Mouse (Mus musculus) MEL (cell line): ENCODE measurements at regions not wholly inside any gene's neighbourhood (a gene's known extent, or its start where the extent isn't known, plus 50 kb on each side); places are given as distances from the start of the nearest gene placed in this dataset.

Experiments used
- DNase-seq: peaks from one replicate; pipeline ENCODE4 v3.0.0; 2011; ENCODE audit warnings: low read depth, low spot score
- H3K27ac ChIP-seq: 2 replicates; pipeline ENCODE4 v1.5.1; 2012; ENCODE audit warnings: low read depth, mild to moderate bottlenecking, control low read depth, low read length, moderate library complexity; ENCODE audit not compliant: control insufficient read depth
- H3K27me3 ChIP-seq, 2 experiments: fragments of 150-350 bp in 1 of 2; sonication (generic) in 1 of 2; 2 replicates each; pipeline ENCODE4 v1.6.1; 2012; ENCODE audit warnings: low read length in 2 of 2, mild to moderate bottlenecking in 2 of 2, improper control_type of control experiment in 1 of 2, moderate library complexity in 1 of 2; ENCODE audit not compliant: insufficient read depth in 2 of 2, control insufficient read depth in 1 of 2
- H3K36me3 ChIP-seq, 2 experiments: 2 replicates each; pipeline ENCODE4 v1.6.1; 2012 to 2014; ENCODE audit warnings: low read length in 2 of 2, improper control_type of control experiment in 1 of 2, inconsistent platforms in 1 of 2, mild to moderate bottlenecking in 1 of 2; ENCODE audit not compliant: insufficient read depth in 2 of 2, control insufficient read depth in 1 of 2
- H3K4me1 ChIP-seq, 2 experiments: fragments of 150-350 bp in 1 of 2; sonication (generic) in 1 of 2; 2 replicates each; pipeline ENCODE4 v1.6.1; 2012; ENCODE audit warnings: low read length in 2 of 2, improper control_type of control experiment in 1 of 2, mild to moderate bottlenecking in 1 of 2; ENCODE audit not compliant: insufficient read depth in 2 of 2, control insufficient read depth in 1 of 2
- H3K4me3 ChIP-seq, 2 experiments: fragments of 150-350 bp in 1 of 2; sonication (generic) in 1 of 2; 2 replicates each; pipeline ENCODE4 v1.5.1; 2012; ENCODE audit warnings: low read depth in 2 of 2, low read length in 2 of 2, mild to moderate bottlenecking in 2 of 2, moderate library complexity in 2 of 2, control low read depth in 1 of 2, improper control_type of control experiment in 1 of 2; ENCODE audit not compliant: control insufficient read depth in 1 of 2, insufficient read depth in 1 of 2
- H3K79me2 ChIP-seq: 2 replicates; pipeline ENCODE4 v1.6.1; 2012; ENCODE audit warnings: mild to moderate bottlenecking, low read length, moderate library complexity; ENCODE audit not compliant: control insufficient read depth, poor library complexity, insufficient read depth
- H3K9ac ChIP-seq: 2 replicates; pipeline ENCODE4 v1.6.1; 2012; ENCODE audit warnings: low read depth, mild to moderate bottlenecking, control low read depth, low read length, moderate library complexity; ENCODE audit not compliant: control insufficient read depth, poor library complexity, severe bottlenecking
- H3K9me3 ChIP-seq: fragments of 150-350 bp; sonication (generic); replicated peaks from 2 replicates; pipeline ENCODE4 v1.6.1; 2012; ENCODE audit warnings: mild to moderate bottlenecking, low read length, improper control_type of control experiment, moderate library complexity; ENCODE audit not compliant: insufficient read depth
- BHLHE40 ChIP-seq: IDR thresholded peaks from 2 replicates; pipeline ENCODE4 v1.6.1; 2012; ENCODE audit warnings: low read depth, mild to moderate bottlenecking, inconsistent platforms, low read length, improper control_type of control experiment, borderline replicate concordance
- CHD1 ChIP-seq: IDR thresholded peaks from 2 replicates; pipeline ENCODE4 v1.6.1; 2012; ENCODE audit warnings: low read depth, mild to moderate bottlenecking, inconsistent platforms, low read length, improper control_type of control experiment
- GABPA ChIP-seq: IDR thresholded peaks from 2 replicates; pipeline ENCODE4 v1.6.1; 2012; ENCODE audit warnings: low read depth, mild to moderate bottlenecking, inconsistent platforms, low read length, improper control_type of control experiment, moderate library complexity
- GATA1 ChIP-seq: IDR thresholded peaks from 2 replicates; pipeline ENCODE4 v1.6.1; 2011; ENCODE audit warnings: low read depth, low read length, improper control_type of control experiment
- KAT2A ChIP-seq: conservative IDR thresholded peaks from 2 replicates; pipeline ENCODE4 v1.6.1; 2012; ENCODE audit warnings: low read depth, low read length, improper control_type of control experiment, inconsistent platforms
- MAFK ChIP-seq: IDR thresholded peaks from 2 replicates; pipeline ENCODE4 v1.6.1; 2011; ENCODE audit warnings: low read depth, mild to moderate bottlenecking, low read length, improper control_type of control experiment, borderline replicate concordance
- MAX ChIP-seq: IDR thresholded peaks from 2 replicates; pipeline ENCODE4 v1.6.1; 2011; ENCODE audit warnings: low read length, improper control_type of control experiment
- MAZ ChIP-seq: IDR thresholded peaks from 2 replicates; pipeline ENCODE4 v1.6.1; 2012; ENCODE audit warnings: low read depth, mild to moderate bottlenecking, inconsistent platforms, low read length, improper control_type of control experiment
- MEF2A ChIP-seq: IDR thresholded peaks from 2 replicates; pipeline ENCODE4 v1.6.1; 2014; ENCODE audit warnings: low read depth, mild to moderate bottlenecking, inconsistent platforms, low read length, improper control_type of control experiment; ENCODE audit not compliant: poor library complexity, insufficient replicate concordance, severe bottlenecking; ENCODE audit errors: extremely low read depth
- POLR2A ChIP-seq, 2 experiments: IDR thresholded peaks; 2 replicates each; pipeline ENCODE4 v1.6.1; 2011 to 2012; ENCODE audit warnings: low read length in 2 of 2, mild to moderate bottlenecking in 2 of 2, control low read depth in 1 of 2, improper control_type of control experiment in 1 of 2, low read depth in 1 of 2, moderate library complexity in 1 of 2; ENCODE audit not compliant: control insufficient read depth in 1 of 2, insufficient read depth in 1 of 2, poor library complexity in 1 of 2
- RAD21 ChIP-seq: IDR thresholded peaks from 2 replicates; pipeline ENCODE4 v1.6.1; 2011; ENCODE audit warnings: mild to moderate bottlenecking, low read depth, low read length, improper control_type of control experiment
- SIN3A ChIP-seq: IDR thresholded peaks from 2 replicates; pipeline ENCODE4 v1.6.1; 2012; ENCODE audit warnings: low read length, improper control_type of control experiment, inconsistent platforms
- SMC3 ChIP-seq: IDR thresholded peaks from 2 replicates; pipeline ENCODE4 v1.6.1; 2011; ENCODE audit warnings: low read depth, low read length, improper control_type of control experiment
- TBP ChIP-seq: IDR thresholded peaks from 2 replicates; pipeline ENCODE4 v1.8.0; 2011; ENCODE audit warnings: low read depth, low read length, improper control_type of control experiment
- UBTF ChIP-seq: IDR thresholded peaks from 2 replicates; pipeline ENCODE4 v1.6.1; 2012; ENCODE audit warnings: low read depth, mild to moderate bottlenecking, inconsistent platforms, low read length, improper control_type of control experiment, moderate library complexity, borderline replicate concordance; ENCODE audit not compliant: insufficient read depth
- ZC3H11A ChIP-seq: IDR thresholded peaks from 2 replicates; pipeline ENCODE4 v1.6.1; 2012; ENCODE audit warnings: low read depth, mild to moderate bottlenecking, inconsistent platforms, low read length, improper control_type of control experiment
- ZNF384 ChIP-seq: IDR thresholded peaks from 2 replicates; pipeline ENCODE4 v1.6.1; 2012; ENCODE audit warnings: low read depth, mild to moderate bottlenecking, inconsistent platforms, low read length, improper control_type of control experiment

DNA sequence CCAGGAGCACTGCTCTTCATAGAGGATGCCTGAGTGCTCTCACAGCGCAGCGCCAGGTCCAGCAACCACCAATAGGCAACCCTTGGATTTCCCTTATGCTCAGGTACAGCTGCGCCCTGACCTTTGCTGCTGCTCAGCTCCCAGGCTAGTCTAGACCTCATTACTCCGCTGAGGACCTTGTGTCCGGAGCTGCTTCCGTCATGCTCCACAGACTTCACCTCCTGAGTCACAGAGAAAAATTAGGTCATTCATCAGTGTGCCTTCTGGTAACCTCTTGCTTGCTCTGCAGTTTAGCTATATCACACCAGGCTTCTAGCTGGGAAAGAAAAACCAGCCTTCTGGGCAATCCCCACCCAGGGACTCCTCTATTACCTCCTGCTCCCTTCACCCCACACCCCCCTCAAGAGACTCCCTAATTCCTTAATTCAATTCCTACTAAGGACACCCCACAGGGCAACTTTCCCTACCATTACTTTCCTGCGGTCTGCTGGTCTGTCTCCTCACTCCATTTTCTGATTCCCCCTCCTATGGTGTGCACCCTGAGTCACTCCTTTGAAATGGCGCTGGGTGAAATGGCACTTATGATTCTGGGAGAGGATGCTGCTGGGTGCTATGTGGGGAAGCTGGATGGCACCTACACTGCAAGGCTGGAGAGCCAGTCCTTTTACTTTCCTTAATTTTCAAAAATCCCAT, 835.0 kb upstream of the Car8 start:
- DNase-seq = no peak

DNA sequence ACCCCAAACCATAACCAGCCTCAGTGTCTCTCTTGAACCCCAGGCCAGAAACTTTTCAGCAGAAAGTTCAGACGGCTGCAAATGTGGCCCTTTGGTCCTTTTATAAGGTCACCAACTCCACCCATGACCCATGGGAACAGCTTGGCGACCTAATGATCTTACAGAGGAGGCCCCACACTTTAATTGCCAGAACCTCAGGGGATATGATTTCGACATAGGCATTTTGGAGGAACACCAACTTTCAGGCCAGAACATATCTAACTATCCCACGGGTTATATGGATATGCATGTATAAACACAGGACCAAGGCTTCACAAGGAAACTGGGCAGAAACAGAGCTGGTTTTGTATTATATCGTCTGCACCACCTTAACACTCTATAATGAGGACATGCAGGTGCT, 833.5 kb upstream of the Car8 start:
- H3K9ac ChIP-seq = no peak overlapping the region
- TF ChIP-seq CHD1 (no peak), GABPA (no peak), MEF2A (no peak), SMC3 (no peak)
- TF ChIP-seq, all 39 proteins: peak for 0
- DNase-seq = no peak
- no peaks in the 10 kb centered on the region for H3K4me1 ChIP-seq
- H3K27ac ChIP-seq = no peak overlapping the region
- no peaks in the 10 kb centered on the region for H3K36me3 ChIP-seq
- no peak overlapping the region for H3K4me3 ChIP-seq
- no peaks in the 10 kb centered on the region for H3K9me3 ChIP-seq
- no peaks in the 10 kb centered on the region for H3K27me3 ChIP-seq
- no peaks in the 10 kb centered on the region for H3K79me2 ChIP-seq

More for the DNA sequence above, 835.0 kb upstream of the Car8 start:
- H3K27me3 ChIP-seq = no peaks in the 10 kb centered on the region
- no peaks in the 10 kb centered on the region for H3K79me2 ChIP-seq
- no peaks in the 10 kb centered on the region for H3K4me1 ChIP-seq
- TF ChIP-seq SIN3A (no peak), CHD1 (no peak), RAD21 (no peak), GATA1 (no peak), KAT2A (no peak), POLR2A (IDR thresholded peaks at IDR 0.05; ENCODE audit: control insufficient read depth in 1 of 2, insufficient read depth in 1 of 2, low read depth in 1 of 2, low read length in 2 of 2, poor library complexity in 1 of 2) (no peak), MAZ (no peak), MAX (no peak), TBP (no peak), ZNF384 (no peak), MAFK (no peak), GABPA (no peak), UBTF (no peak), ZC3H11A (no peak), BHLHE40 (no peak)
- no peaks in the 10 kb centered on the region for H3K36me3 ChIP-seq
- no peak overlapping the region for H3K27ac ChIP-seq
- no peak overlapping the region for H3K4me3 ChIP-seq
- H3K9ac ChIP-seq = no peak overlapping the region
- no peaks in the 10 kb centered on the region for H3K9me3 ChIP-seq
